Comparison of ENCODE assay signal across 16 mouse cellular contexts in the genomic region with DNA sequence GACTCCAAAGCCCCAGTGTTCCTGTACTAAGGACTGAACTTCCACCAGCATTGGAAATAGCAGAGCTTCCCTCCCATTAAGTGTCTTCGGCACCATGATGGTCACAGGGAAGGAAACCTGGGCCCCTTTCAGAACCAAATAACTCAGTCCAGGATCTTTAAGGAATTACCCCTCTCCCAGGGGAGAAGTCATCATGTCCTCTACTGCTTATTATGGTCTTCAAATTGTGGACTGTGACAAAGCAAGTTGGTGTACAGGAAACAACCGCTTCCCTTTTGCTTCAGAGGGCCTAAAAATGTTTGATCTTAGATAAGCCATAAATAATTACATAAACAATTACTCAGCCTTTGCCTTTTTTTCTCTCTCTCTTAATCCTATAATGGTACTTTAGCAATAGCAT. TPM values are rescaled to one million over a fixed set of nuclear protein-coding genes. Genes with fewer than 3 reads are reported as not detected.
DNase-seq lines count a peak whose midpoint lies in the region; ATAC-seq and TF ChIP-seq lines count a peak whose summit lies in the region.
"Had no signal": no experiment of that assay in that cellular context is flagged by ENCODE, and none has a peak within 500 bp of the region (broad histone marks: within the 10 kb centered on the region; RNA-seq: fewer than 3 reads in every experiment).

No protein-coding gene starts in this region.

- no peak for ATAC-seq in heart, embryonic 11.5 days (replicated peaks; ENCODE audit: insufficient number of reproducible peaks, low FRiP score, low TSS enrichment)
- no peak for ATAC-seq in liver, embryonic 13.5 days (ENCODE audit: low read depth)
- no peak for ATAC-seq in liver, embryonic 11.5 days (replicated peaks; ENCODE audit: low FRiP score)
- no peak for ATAC-seq in liver, embryonic 16.5 days (ENCODE audit: low read depth)
- ATAC-seq: Patski had no signal

- no peak for TF ChIP-seq RAD21 in MEL (IDR thresholded peaks at IDR 0.05; ENCODE audit: low read depth, low read length)

- WGBS in heart, embryonic 11.5 days (ENCODE audit: insufficient replicate concordance): 66% methylated on average over 2 of the region's 2 CpGs
- 41% methylated on average over 2 of the region's 2 CpGs for WGBS in liver, embryonic 13.5 days (ENCODE audit: insufficient replicate concordance)
- WGBS in liver, embryonic 11.5 days: 52% methylated on average over 2 of the region's 2 CpGs
- 20% methylated on average over 2 of the region's 2 CpGs for WGBS in liver, embryonic 16.5 days (ENCODE audit: insufficient replicate concordance)

- no peak overlapping the region for H3K9ac ChIP-seq in heart, embryonic 11.5 days (ENCODE audit: low read depth, low read length)
- H3K9ac ChIP-seq in liver, embryonic 13.5 days: no peak overlapping the region
- no peak overlapping the region for H3K9ac ChIP-seq in liver, embryonic 11.5 days (ENCODE audit: low read depth, low read length)
- H3K9ac ChIP-seq in MEL (ENCODE audit: control insufficient read depth, low read depth, low read length, poor library complexity, severe bottlenecking): no peak overlapping the region
- H3K9ac ChIP-seq in liver, embryonic 16.5 days (ENCODE audit: low read depth, low read length): no peak overlapping the region
- H3K9ac ChIP-seq: embryonic facial prominence, embryonic 12.5 days; forebrain, embryonic 13.5 days; hindbrain, embryonic 14.5 days had no signal

- H3K27ac ChIP-seq in heart, embryonic 11.5 days (ENCODE audit: low read depth, low read length): no peak overlapping the region
- 0 out of 2 replicates have a peak overlapping the region, but pooled peaks have one; percentile 16 for H3K27ac ChIP-seq in liver, embryonic 13.5 days
- no peak overlapping the region for H3K27ac ChIP-seq in liver, embryonic 11.5 days (ENCODE audit: low read depth, low read length)
- no peak overlapping the region for H3K27ac ChIP-seq in MEL (ENCODE audit: control insufficient read depth, low read depth, low read length)
- H3K27ac ChIP-seq in liver, embryonic 16.5 days (ENCODE audit: low read length): 0 out of 2 replicates have a peak overlapping the region, but pooled peaks have one; percentile 19
- H3K27ac ChIP-seq: embryonic facial prominence, embryonic 12.5 days; forebrain, embryonic 13.5 days; hindbrain, embryonic 14.5 days; kidney, postnatal 0 days had no signal

- H3K4me3 ChIP-seq in heart, embryonic 11.5 days (ENCODE audit: low read depth, low read length): no peak overlapping the region
- H3K4me3 ChIP-seq in liver, embryonic 13.5 days (replicated peaks): no peak overlapping the region
- no peak overlapping the region for H3K4me3 ChIP-seq in liver, embryonic 11.5 days (ENCODE audit: low read depth, low read length)
- H3K4me3 ChIP-seq in MEL (ENCODE audit: control insufficient read depth in 1 of 2, insufficient read depth in 1 of 2, low read depth in 2 of 2, low read length in 2 of 2): no peak overlapping the region
- H3K4me3 ChIP-seq in liver, embryonic 16.5 days (ENCODE audit: low read depth, low read length): no peak overlapping the region
- H3K4me3 ChIP-seq: embryonic facial prominence, embryonic 12.5 days; forebrain, embryonic 13.5 days had no signal

- TF ChIP-seq CTCF in MEL (IDR thresholded peaks at IDR 0.05 in 2 of 3, conservative IDR thresholded peaks at IDR 0.05 in 1 of 3; ENCODE audit: control insufficient read depth in 1 of 3, insufficient read depth in 1 of 3, low read depth in 2 of 3, low read length in 3 of 3, poor library complexity in 1 of 3, severe bottlenecking in 1 of 3): no peak

- no peaks in the 10 kb centered on the region for H3K27me3 ChIP-seq in heart, embryonic 11.5 days (ENCODE audit: control insufficient read depth, insufficient read depth, low read length)
- no peaks in the 10 kb centered on the region for H3K27me3 ChIP-seq in liver, embryonic 13.5 days
- no peaks in the 10 kb centered on the region for H3K27me3 ChIP-seq in liver, embryonic 11.5 days (replicated peaks; ENCODE audit: control insufficient read depth, insufficient read depth, low read length)
- no peaks in the 10 kb centered on the region for H3K27me3 ChIP-seq in MEL (ENCODE audit: control insufficient read depth in 1 of 2, insufficient read depth in 2 of 2, low read length in 2 of 2)
- no peaks in the 10 kb centered on the region for H3K27me3 ChIP-seq in liver, embryonic 16.5 days (ENCODE audit: control insufficient read depth, insufficient read depth, low read depth, low read length)
- H3K27me3 ChIP-seq: embryonic facial prominence, embryonic 12.5 days; forebrain, embryonic 13.5 days; Patski had no signal

- H3K9me3 ChIP-seq in heart, embryonic 11.5 days (replicated peaks; ENCODE audit: control insufficient read depth, low read length): no peaks in the 10 kb centered on the region
- H3K9me3 ChIP-seq in liver, embryonic 13.5 days (replicated peaks): no peaks in the 10 kb centered on the region
- no peaks in the 10 kb centered on the region for H3K9me3 ChIP-seq in liver, embryonic 11.5 days (ENCODE audit: control insufficient read depth, low read length)
- H3K9me3 ChIP-seq in MEL (replicated peaks; ENCODE audit: insufficient read depth, low read length): no peaks in the 10 kb centered on the region
- H3K9me3 ChIP-seq in liver, embryonic 16.5 days (replicated peaks; ENCODE audit: control insufficient read depth, low read length): no peaks in the 10 kb centered on the region
- H3K9me3 ChIP-seq: embryonic facial prominence, embryonic 12.5 days; forebrain, embryonic 13.5 days had no signal

- H3K36me3 ChIP-seq in heart, embryonic 11.5 days (ENCODE audit: control insufficient read depth, insufficient read depth, low read length): no peaks in the 10 kb centered on the region
- no peaks in the 10 kb centered on the region for H3K36me3 ChIP-seq in liver, embryonic 13.5 days
- H3K36me3 ChIP-seq in liver, embryonic 11.5 days (ENCODE audit: control insufficient read depth, insufficient read depth, low read length): no peaks in the 10 kb centered on the region
- peaks cover 0 to 16% of the 10 kb centered on the region in 2 experiments; a peak in 2 of 4 replicates for H3K36me3 ChIP-seq in MEL (ENCODE audit: control insufficient read depth in 1 of 2, insufficient read depth in 2 of 2, low read length in 2 of 2)
- no peaks in the 10 kb centered on the region for H3K36me3 ChIP-seq in liver, embryonic 16.5 days (ENCODE audit: control insufficient read depth, insufficient read depth)
- H3K36me3 ChIP-seq: embryonic facial prominence, embryonic 12.5 days had no signal

- no peak for TF ChIP-seq EP300 in MEL (IDR thresholded peaks at IDR 0.05; ENCODE audit: low read depth in 1 of 2, low read length in 2 of 2)

- DNase-seq in heart, adult 8-10 months (ENCODE audit: low spot score): peak; percentile 62
- no peak for DNase-seq in liver, embryonic 13.5 days
- no peak for DNase-seq in liver, embryonic 11.5 days (ENCODE audit: low spot score)
- peak; percentile 31 for DNase-seq in MEL (ENCODE audit: low read depth, low spot score)
- DNase-seq in B cell, adult 2 months: no peak
- no peak for DNase-seq in ovary, postnatal 36 days (ENCODE audit: low spot score)
- DNase-seq: adrenal gland, adult 2 months; cerebellum, postnatal 14 days; left cerebral cortex, postnatal 4 days had no signal

- H3K79me2 ChIP-seq in MEL (ENCODE audit: control insufficient read depth, insufficient read depth, low read length, poor library complexity): no peaks in the 10 kb centered on the region

- peaks cover 5% of the 10 kb centered on the region for H3K4me1 ChIP-seq in heart, embryonic 11.5 days (ENCODE audit: control insufficient read depth, insufficient read depth, low read length)
- H3K4me1 ChIP-seq in liver, embryonic 13.5 days (replicated peaks): peaks cover 11% of the 10 kb centered on the region
- H3K4me1 ChIP-seq in liver, embryonic 11.5 days (replicated peaks; ENCODE audit: control insufficient read depth, insufficient read depth, low read length): peaks cover 16% of the 10 kb centered on the region
- peaks cover 3 to 29% of the 10 kb centered on the region in 2 experiments for H3K4me1 ChIP-seq in MEL (ENCODE audit: control insufficient read depth in 1 of 2, insufficient read depth in 2 of 2, low read length in 2 of 2)
- H3K4me1 ChIP-seq in liver, embryonic 16.5 days (ENCODE audit: control insufficient read depth, low read depth, low read length): peaks cover 6% of the 10 kb centered on the region; the same call in 1 of the 2 replicates

- H3K4me2 ChIP-seq in heart, embryonic 11.5 days: no peak overlapping the region
- no peak overlapping the region for H3K4me2 ChIP-seq in liver, embryonic 13.5 days
- no peak overlapping the region for H3K4me2 ChIP-seq in liver, embryonic 11.5 days
- H3K4me2 ChIP-seq in liver, embryonic 16.5 days (ENCODE audit: low read depth, low read length): no peak overlapping the region
- H3K4me2 ChIP-seq: embryonic facial prominence, embryonic 12.5 days; forebrain, embryonic 13.5 days; hindbrain, embryonic 14.5 days had no signal

- TF ChIP-seq POLR2A in MEL (IDR thresholded peaks at IDR 0.05; ENCODE audit: control insufficient read depth in 1 of 2, insufficient read depth in 1 of 2, low read depth in 1 of 2, low read length in 2 of 2, poor library complexity in 1 of 2): no peak

TF ChIP-seq in MEL, 35 proteins besides CTCF, POLR2A, EP300 and RAD21 (continues in another document):
- no peak for TF ChIP-seq MAX (IDR thresholded peaks at IDR 0.05; ENCODE audit: low read length)
- TF ChIP-seq CHD1 (IDR thresholded peaks at IDR 0.05; ENCODE audit: low read depth, low read length): no peak
- no peak for TF ChIP-seq TCF12 (IDR thresholded peaks at IDR 0.05; ENCODE audit: low read depth, low read length)
- no peak for TF ChIP-seq RCOR1 (IDR thresholded peaks at IDR 0.05; ENCODE audit: low read depth, low read length)
- no peak for TF ChIP-seq GABPA (IDR thresholded peaks at IDR 0.05; ENCODE audit: low read depth, low read length)
- no peak for TF ChIP-seq KAT2A (conservative IDR thresholded peaks at IDR 0.05; ENCODE audit: low read depth, low read length)
- TF ChIP-seq POLR2AphosphoS2 (IDR thresholded peaks at IDR 0.05; ENCODE audit: low read length): no peak
- TF ChIP-seq POLR2AphosphoS5 (IDR thresholded peaks at IDR 0.05; ENCODE audit: borderline replicate concordance, low read depth, low read length): no peak
- TF ChIP-seq MAZ (IDR thresholded peaks at IDR 0.05; ENCODE audit: low read depth, low read length): no peak
- no peak for TF ChIP-seq MXI1 (IDR thresholded peaks at IDR 0.05; ENCODE audit: low read depth, low read length)
- no peak for TF ChIP-seq SIN3A (IDR thresholded peaks at IDR 0.05; ENCODE audit: low read length)

RNA-seq across cellular contexts. Expression of a gene that starts 6.4 kb away (rescaled TPM):
- 10 to 100 TPM; 29.1 to 67.1 (median 46.3) TPM for total RNA-seq in heart, adult 8-10 months (2022)
- polyA plus RNA-seq in heart, embryonic 11.5 days (2014; fragmentation: Nextera tagmentation; extraction: Ambion mirVana): 128 and 152 TPM in 2 replicates
- 6.7 and 9.0 TPM in 2 replicates for polyA plus RNA-seq in liver, embryonic 13.5 days (2015; fragmentation: Nextera tagmentation; extraction: Ambion mirVana)
- 22.3 and 24.2 TPM in 2 replicates for polyA plus RNA-seq in liver, embryonic 11.5 days (2014; fragmentation: Nextera tagmentation; extraction: Ambion mirVana)
- 1.0 and 2.1 TPM in 2 replicates for total RNA-seq in MEL (2012; rRNA removed)
- polyA plus RNA-seq in MEL (2012; ENCODE audit: insufficient read depth in 1 of 2, insufficient read length in 2 of 2, low read depth in 1 of 2, low replicate concordance in 2 of 2, missing spikeins in 1 of 2): 1 to 10 TPM in 1 of 2 experiments, not detected in 1; 2.7 TPM
- polyA plus RNA-seq in liver, embryonic 16.5 days (2015; fragmentation: Nextera tagmentation; extraction: Ambion mirVana): 4.0 and 5.3 TPM in 2 replicates

Comparison
In these comparisons a context has a peak if more than half of its experiments do, and no peak if none do; other contexts are left out.
1. H3K27ac ChIP-seq: peak in liver, embryonic 13.5 days (single experiment) and liver, embryonic 16.5 days (single experiment); none in heart, embryonic 11.5 days (single experiment), liver, embryonic 11.5 days (single experiment) and MEL (single experiment).
2. DNase-seq: peak in heart, adult 8-10 months (single experiment) and MEL (single experiment); none in liver, embryonic 13.5 days (single experiment), liver, embryonic 11.5 days (single experiment), B cell, adult 2 months (0 of 2) and ovary, postnatal 36 days (single experiment).